15 mouse cellular contexts compared by ENCODE assay signal in the genomic region with DNA sequence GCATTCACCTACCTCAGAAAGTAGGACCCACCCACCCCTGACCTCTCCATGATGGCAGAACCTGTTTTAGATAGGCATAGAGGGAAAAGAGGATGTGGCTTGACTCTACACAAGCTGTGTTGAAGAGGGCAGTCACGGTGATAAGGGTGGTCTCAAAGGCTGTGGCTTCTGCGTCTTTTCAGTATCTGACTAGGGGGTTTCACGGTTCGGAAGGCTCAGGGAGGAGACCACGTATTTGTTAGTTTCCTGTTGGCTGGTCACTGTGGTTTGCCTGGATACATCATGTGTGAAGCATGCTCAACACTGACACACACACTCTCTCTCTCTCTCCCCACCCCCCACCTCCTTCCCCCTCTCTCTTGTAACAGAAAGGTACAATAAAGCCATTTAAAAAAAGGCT.
A peak's percentile ranks its signal among the peaks of the same experiment; 100 is the strongest.
DNase-seq lines count a peak whose midpoint lies in the region; ATAC-seq and TF ChIP-seq lines count a peak whose summit lies in the region.
"Had no signal": no experiment of that assay in that cellular context is flagged by ENCODE, and none has a peak within 500 bp of the region (broad histone marks: within the 10 kb centered on the region; RNA-seq: fewer than 3 reads in every experiment).

No protein-coding gene starts in this region.

- H3K4me1 ChIP-seq in intestine, embryonic 15.5 days (replicated peaks) = no peaks in the 10 kb centered on the region
- no peaks in the 10 kb centered on the region for H3K4me1 ChIP-seq in cerebellum, adult 2 months (ENCODE audit: control insufficient read depth, insufficient read depth, low read length)
- H3K4me1 ChIP-seq: heart, embryonic 10.5 days; midbrain, embryonic 10.5 days; neural tube, embryonic 12.5 days had no signal

- no peaks in the 10 kb centered on the region for H3K36me3 ChIP-seq in intestine, embryonic 15.5 days
- H3K36me3 ChIP-seq: midbrain, embryonic 10.5 days; neural tube, embryonic 12.5 days had no signal

- intact Hi-C loops in left cerebral cortex, adult 2 months (cut with DNase I) = no loop called here

- H3K4me3 ChIP-seq in intestine, embryonic 15.5 days (replicated peaks) = no peak overlapping the region
- no peak overlapping the region for H3K4me3 ChIP-seq in left cerebral cortex, adult 2 months
- H3K4me3 ChIP-seq in cerebellum, adult 2 months (replicated peaks; ENCODE audit: insufficient read depth, low read depth, low read length) = no peak overlapping the region
- H3K4me3 ChIP-seq: gastrocnemius, adult 2 months; heart, embryonic 10.5 days; midbrain, embryonic 10.5 days; neural tube, embryonic 12.5 days had no signal

- H3K27me3 ChIP-seq in intestine, embryonic 15.5 days (replicated peaks) = no peaks in the 10 kb centered on the region
- H3K27me3 ChIP-seq in cerebellum, adult 2 months (ENCODE audit: control insufficient read depth, insufficient read depth, low read length) = no peaks in the 10 kb centered on the region
- H3K27me3 ChIP-seq: neural tube, embryonic 12.5 days had no signal

- no peak for TF ChIP-seq CTCF in left cerebral cortex, adult 2 months (IDR thresholded peaks at IDR 0.05)
- no peak for TF ChIP-seq CTCF in cerebellum, adult 2 months (IDR thresholded peaks at IDR 0.05; ENCODE audit: borderline replicate concordance, insufficient read depth, low read depth, low read length)

- no peak for TF ChIP-seq POLR2A in cerebellum, adult 2 months (IDR thresholded peaks at IDR 0.05; ENCODE audit: borderline replicate concordance, insufficient read depth, low read length)

- no peak overlapping the region for H3K4me2 ChIP-seq in intestine, embryonic 15.5 days (replicated peaks)
- H3K4me2 ChIP-seq: lung, embryonic 14.5 days; neural tube, embryonic 12.5 days had no signal

- no peak overlapping the region for H3K9ac ChIP-seq in intestine, embryonic 15.5 days
- H3K9ac ChIP-seq: lung, embryonic 14.5 days; neural tube, embryonic 12.5 days had no signal

- H3K9me3 ChIP-seq in intestine, embryonic 15.5 days = no peaks in the 10 kb centered on the region
- H3K9me3 ChIP-seq: neural tube, embryonic 12.5 days had no signal

- WGBS in intestine, embryonic 15.5 days = 87% methylated on average over 5 of the region's 5 CpGs
- WGBS in cerebellum, adult 2 months = 57% methylated on average over 5 of the region's 5 CpGs

- no peak overlapping the region for H3K27ac ChIP-seq in intestine, embryonic 15.5 days
- no peak overlapping the region for H3K27ac ChIP-seq in left cerebral cortex, adult 2 months
- no peak overlapping the region for H3K27ac ChIP-seq in cerebellum, adult 2 months (ENCODE audit: insufficient read depth, low read length)
- H3K27ac ChIP-seq: gastrocnemius, adult 2 months; heart, embryonic 10.5 days; midbrain, embryonic 10.5 days; neural tube, embryonic 12.5 days had no signal

- peak; percentile 75 for DNase-seq in CD4-positive helper T cell, adult 2 months (ENCODE audit: low read depth, low spot score)
- DNase-seq in CD8-positive naive resting alpha-beta T cell, adult 2 months (ENCODE audit: low read depth in 2 of 2, low spot score in 2 of 2) = peak; percentile 66 to 72
- DNase-seq in induced T-regulatory cell, adult 2 months (ENCODE audit: low read depth) = peak; percentile 74
- peak; percentile 79 for DNase-seq in naive thymus-derived CD4-positive, alpha-beta T cell, adult 2 months (ENCODE audit: low read depth)
- no peak for DNase-seq in left cerebral cortex, adult 2 months (ENCODE audit: extremely low spot score in 1 of 2, low spot score in 2 of 2)
- DNase-seq in cerebellum, adult 2 months = no peak
- DNase-seq: adrenal gland, postnatal 25 days; cerebellum, adult 11 months; gastrocnemius, adult 2 months; lung, embryonic 14.5 days had no signal

- no peak for ATAC-seq in intestine, embryonic 15.5 days
- ATAC-seq: forebrain, embryonic 14.5 days had no signal

Comparison
In these comparisons a context has a peak if more than half of its experiments do, and no peak if none do; other contexts are left out.
1. DNase-seq: peak in CD4-positive helper T cell, adult 2 months (single experiment), CD8-positive naive resting alpha-beta T cell, adult 2 months (2 of 2), induced T-regulatory cell, adult 2 months (single experiment) and naive thymus-derived CD4-positive, alpha-beta T cell, adult 2 months (single experiment); none in left cerebral cortex, adult 2 months (0 of 2) and cerebellum, adult 2 months (0 of 2).